Mouse (Mus musculus) ZHBTc4 (cell line): ENCODE results near the gene Unc93b1.

ENCODE experiments used
- DNase-seq: peaks from one replicate; pipeline ENCODE4 v3.0.0-alpha.2; 2011; ENCODE audit warnings: low read depth, low spot score

The Unc93b1 gene

GRCm38 (mm10) chr19:3913692-3914091 is 21.3 kb upstream of the Unc93b1 start:
- no peak for DNase-seq

DNA sequence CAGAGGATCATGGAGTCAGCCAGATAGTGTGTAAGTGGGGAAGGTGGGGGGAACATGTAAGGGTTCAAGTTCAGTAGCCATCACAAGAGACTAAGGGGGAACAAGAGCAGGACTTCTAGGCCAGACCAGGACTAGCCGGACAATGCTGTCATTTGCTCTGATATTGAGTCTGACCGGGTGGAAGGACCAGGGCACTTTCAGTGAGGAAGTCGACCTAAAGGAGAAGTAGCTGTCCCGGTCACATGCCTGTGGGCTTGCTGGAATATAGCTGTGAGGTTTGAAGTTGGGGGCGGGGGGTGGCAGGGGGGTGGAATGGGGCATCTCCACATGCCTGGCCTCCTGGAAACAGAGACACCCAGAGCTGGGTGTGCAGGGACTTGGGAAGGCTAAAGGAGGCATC is 20.5 kb upstream of the Unc93b1 start:
- DNase-seq = no peak

GRCm38 (mm10) chr19:3916727-3917126 is 18.3 kb upstream of the Unc93b1 start:
- no peak for DNase-seq

- no peak for DNase-seq
Measured at GRCm38 (mm10) chr19:3919928-3920327, 15.1 kb upstream of the Unc93b1 start.

DNA sequence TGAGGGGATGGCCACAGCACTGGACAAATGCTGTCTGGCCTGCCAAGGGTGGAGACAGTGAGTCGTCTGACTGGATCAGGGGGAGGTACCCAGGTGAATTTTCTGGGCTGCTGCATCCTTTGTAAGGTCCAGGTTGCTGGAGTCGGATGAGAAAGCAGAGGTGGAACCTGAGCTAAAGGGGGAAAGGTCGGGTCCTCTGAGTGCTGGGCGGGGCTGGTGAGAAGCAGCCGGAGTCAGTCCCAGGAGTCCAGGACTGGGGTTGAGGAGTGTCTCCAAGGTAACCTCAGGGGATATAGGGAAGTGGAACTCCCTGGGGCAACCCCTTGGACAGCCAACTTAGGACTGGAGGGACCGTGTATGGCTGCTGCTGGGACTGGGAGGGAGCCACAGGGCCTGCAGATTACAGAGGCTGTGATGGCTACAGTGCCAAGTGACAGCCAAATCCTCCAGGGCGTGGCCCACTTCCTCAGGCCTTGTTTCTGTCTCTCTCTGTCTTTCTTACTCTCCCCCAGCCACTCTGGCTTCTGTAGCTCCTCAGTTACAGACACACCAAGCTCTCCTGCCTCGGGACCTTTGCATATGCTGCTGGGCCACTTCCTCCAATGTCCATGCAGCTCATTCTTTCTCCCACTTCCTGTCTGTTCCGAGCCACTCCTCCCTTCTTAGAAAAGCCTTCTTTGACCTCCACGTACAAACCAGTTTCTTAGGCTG is 12.2 kb upstream of the Unc93b1 start:
- no peak for DNase-seq

DNA sequence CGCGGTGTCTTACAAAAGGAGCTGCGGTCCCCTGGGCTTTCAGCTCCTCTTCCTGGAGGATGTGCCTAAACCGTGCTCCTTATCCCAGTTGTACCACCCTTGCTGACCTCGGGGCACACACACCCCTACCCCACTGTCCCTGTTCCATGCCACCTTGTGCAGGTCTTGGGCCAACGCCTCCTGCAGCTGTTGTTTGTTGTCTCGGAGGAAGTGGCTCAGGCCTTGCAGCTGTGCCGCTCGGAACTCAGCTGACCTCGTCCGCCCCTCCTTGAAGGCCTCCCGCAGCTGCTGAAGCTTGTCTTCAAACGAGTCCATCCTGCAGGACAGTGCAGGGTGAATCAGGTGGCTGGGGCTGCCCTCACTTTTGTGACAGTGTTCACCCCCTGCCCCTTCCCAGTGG is 11.4 kb upstream of the Unc93b1 start:
- DNase-seq = no peak

- no peak for DNase-seq
Measured at GRCm38 (mm10) chr19:3924190-3924589, 10.8 kb upstream of the Unc93b1 start.

DNA sequence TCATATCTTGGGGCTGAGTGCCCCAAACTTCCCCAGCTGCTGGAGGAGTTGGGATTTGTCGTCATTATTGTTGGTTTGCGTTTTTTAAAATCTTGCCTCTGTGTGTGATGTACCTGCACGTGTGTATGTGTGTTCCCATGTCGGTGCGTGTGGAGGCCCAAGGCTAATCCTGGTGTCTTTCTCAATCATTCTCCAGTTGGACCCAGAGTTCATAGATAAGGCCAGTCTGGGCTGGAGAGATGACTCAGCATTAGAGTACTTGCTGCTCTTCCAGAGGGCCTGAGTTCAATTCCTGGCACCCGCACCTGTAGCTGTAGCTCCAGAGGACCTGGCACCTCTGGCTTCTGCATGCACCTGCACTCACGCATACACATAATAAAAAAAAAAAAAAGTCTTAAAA is 10.1 kb upstream of the Unc93b1 start:
- no peak for DNase-seq

GRCm38 (mm10) chr19:3925859-3926258 is 9.1 kb upstream of the Unc93b1 start:
- DNase-seq = no peak

GRCm38 (mm10) chr19:3926279-3926678 is 8.7 kb upstream of the Unc93b1 start:
- no peak for DNase-seq

GRCm38 (mm10) chr19:3926685-3927084 is 8.3 kb upstream of the Unc93b1 start:
- no peak for DNase-seq

DNA sequence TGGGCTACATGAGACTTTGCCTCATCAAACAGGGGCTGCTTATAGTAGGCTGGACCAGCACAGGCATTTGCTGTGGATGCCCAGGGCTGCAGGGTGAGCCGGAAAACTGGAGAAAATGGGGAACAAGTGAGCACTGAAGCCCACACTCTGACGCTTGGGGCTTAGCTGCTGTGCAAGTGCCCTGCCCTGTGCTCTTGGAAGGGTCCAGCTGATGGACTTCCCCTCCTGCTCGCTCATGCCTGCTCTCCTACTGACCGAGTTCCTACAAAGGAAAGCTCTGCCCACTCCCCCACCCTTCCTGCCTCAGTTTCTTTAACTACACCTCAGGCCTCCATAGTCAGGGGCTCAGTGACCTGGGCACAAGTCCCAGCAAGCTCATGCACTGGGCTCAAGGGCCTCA is 7.0 kb upstream of the Unc93b1 start:
- DNase-seq = no peak

- DNase-seq = no peak
Measured at GRCm38 (mm10) chr19:3928779-3929178, 6.2 kb upstream of the Unc93b1 start.

DNA sequence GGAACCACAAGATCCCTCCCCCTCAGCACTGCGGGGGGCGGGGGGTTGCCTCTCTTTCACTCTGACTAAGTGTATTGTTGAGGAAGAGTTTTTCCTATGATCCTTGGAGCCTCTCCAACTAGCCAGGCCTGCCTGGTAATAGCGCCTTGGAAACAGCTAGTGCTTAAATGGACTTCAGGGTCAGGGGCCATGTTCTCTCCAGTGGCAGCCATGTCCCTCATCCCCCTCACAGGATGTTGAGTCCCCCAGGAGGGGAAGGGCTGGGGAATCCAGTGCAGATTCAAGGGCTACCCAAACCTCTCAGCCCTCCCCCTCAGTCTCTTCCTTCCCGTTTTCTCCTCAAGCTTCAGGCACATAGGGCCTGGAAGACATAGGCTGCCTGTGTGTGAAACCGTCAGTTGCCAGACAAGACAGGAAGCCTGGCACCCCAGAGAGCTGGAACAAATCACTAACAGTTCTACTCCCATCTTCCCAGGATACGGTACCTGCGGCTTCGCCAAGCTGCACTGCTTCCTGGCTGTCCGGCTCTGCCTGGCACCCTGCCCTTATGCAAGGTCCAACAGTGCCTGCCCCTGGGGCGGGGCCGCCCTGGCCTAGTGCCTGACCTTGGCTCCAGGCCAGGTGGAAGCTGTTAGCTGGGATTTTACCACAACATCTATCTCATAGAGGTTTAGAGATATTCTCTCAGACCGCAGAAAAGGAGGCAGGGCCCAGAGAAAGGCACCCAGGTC is 5.6 kb upstream of the Unc93b1 start, which contains the start of gene Aldh3b1:
Aldh3b1 (minus strand) TSS at position 598 of the 731 bp plus-strand sequence.
- DNase-seq = no peak

GRCm38 (mm10) chr19:3930262-3931057 is 4.5 kb upstream of the Unc93b1 start:
- DNase-seq = peak; percentile 42

GRCm38 (mm10) chr19:3931716-3932115 is 3.3 kb upstream of the Unc93b1 start:
- DNase-seq = no peak

GRCm38 (mm10) chr19:3935896-3936850 is 1.2 kb downstream of the Unc93b1 start:
- peak; percentile 42 for DNase-seq

GRCm38 (mm10) chr19:3942315-3942714 is 7.3 kb downstream of the Unc93b1 start:
- DNase-seq = no peak

- DNase-seq = peak; percentile 92
Measured at GRCm38 (mm10) chr19:3942986-3943735, 8.2 kb downstream of the Unc93b1 start.

GRCm38 (mm10) chr19:3945872-3946564 is 11.0 kb downstream of the Unc93b1 start:
- DNase-seq = peak; percentile 55
